Mouse (Mus musculus): ENCODE measurements around the gene Rpl23.
"Not testable (repeated sequence)": the region's sequence is repeated elsewhere in the genome, so short reads cannot be mapped to it uniquely, and the experiment has no call there.

The Rpl23 gene

DNA sequence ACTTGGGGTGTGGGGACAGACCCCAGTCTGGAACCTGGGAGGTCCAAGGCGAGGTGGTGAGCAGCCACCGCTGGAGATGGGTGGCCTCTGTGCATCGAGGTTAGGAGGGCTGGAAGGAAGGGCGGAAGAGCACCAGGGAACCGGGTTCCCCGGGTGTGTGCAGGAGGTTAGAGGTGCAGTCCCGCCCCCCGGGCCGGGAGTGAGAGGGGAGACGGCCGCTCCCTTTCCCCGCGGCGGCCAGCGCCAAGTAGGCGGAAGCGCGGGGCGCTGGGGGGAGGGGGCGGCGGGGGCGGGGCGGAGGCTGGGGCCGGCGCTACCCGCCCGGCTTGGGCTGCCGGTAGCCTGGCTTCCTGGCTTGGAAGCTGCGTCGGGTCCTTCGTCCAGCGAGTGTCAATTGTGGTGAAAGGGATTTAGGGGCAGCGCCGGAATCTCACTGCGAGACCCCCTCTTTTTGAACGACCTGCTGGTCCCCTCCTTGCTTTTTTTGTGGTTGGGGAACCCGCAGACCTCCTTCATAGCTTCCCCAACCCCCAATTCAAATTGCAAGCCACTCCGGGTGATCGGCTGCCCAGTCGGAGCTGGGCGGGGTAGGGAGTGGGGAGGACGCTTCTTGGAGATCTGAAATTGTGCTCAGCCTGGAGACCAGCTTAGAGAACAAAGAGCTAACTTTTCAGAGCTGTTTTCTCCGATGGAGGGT is 17.9 kb upstream of the Rpl23 start:
- peak; percentile 75 to 80 for DNase-seq (ENCODE audit: low spot score in 2 of 2)

DNA sequence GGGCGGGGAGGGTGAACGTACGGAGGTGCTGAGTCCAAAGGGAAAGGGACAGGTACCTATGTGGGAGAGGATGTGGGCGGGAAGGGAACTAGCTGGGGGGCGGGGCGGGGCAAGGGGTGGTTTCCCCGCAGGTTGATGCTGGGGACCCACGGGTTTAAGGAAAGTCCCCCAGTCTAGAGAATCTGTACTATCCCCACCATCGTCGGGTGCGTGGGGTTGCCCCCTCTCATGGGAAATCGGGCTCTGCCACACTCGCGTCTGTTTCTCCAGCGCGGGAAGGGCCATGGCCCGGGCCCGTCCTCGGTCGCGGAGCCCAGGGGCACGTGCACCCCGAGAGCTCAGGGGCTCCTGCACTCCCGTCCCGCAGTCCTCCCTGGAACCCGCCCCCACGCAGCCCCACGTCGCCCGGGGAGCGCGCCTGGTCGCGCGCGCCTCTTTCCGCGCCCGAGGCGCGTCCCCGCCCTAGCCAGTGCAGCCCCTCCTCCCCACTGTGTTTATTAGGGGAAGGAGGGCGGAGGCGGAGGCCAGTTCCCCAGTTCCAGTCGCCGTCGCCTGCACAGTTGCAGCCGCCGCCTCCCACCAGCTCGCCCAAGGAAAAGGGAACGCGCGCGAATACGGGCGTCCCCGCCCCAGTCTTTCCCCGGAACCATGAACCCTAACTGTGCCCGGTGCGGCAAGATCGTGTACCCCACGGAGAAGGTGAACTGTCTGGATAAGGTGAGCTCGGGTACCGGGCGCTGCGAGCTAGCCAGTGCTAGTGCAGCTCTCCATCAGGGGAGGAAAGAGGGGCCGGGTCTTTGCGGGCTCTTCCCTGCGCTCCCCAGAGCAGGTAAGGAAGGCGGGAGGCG is 17.1 kb upstream of the Rpl23 start:
- DNase-seq (ENCODE audit: low spot score in 2 of 2) = peak; percentile 86 to 89

DNA sequence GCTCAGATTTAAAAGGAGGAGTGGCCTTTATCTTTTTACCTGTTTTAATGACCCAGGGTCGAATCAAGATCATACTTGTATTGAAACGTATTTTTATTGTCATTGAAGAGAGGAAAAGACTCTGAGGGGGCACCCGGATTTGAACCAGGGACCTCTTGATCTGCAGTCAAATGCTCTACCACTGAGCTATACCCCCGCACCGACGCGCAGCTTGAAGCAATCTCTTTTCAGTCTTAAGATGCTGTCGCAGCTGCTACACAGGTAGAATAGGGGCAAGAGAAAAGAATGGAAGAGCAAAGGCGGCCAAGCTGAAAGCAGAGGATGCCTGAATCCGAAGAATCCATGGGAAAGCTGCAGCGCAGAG is 16.5 kb upstream of the Rpl23 start, which contains the start of gene Lasp1:
Gene Lasp1, plus strand, starts transcription at position 219 of the 364 bp plus-strand sequence.
- DNase-seq (ENCODE audit: low spot score in 2 of 2) = peak; percentile 78 to 87

DNA sequence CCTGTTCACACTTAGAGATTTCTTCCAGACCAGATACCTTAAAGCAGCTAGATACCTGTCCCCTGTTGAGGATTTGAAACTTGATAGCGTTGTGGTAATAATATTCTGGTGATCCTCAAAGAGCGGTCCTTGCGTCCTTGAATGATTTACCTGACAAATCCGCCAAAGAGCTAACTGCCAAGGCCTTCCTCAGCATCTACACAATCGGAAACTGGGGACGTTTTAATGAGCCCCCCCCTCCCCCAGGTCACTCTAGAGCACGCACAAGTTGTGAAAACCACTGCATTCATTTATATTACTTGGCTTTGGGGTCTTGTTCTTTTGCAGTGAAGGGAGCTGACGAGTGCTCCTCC is 15.8 kb upstream of the Rpl23 start:
- DNase-seq (ENCODE audit: low spot score in 2 of 2) = no peak

DNA sequence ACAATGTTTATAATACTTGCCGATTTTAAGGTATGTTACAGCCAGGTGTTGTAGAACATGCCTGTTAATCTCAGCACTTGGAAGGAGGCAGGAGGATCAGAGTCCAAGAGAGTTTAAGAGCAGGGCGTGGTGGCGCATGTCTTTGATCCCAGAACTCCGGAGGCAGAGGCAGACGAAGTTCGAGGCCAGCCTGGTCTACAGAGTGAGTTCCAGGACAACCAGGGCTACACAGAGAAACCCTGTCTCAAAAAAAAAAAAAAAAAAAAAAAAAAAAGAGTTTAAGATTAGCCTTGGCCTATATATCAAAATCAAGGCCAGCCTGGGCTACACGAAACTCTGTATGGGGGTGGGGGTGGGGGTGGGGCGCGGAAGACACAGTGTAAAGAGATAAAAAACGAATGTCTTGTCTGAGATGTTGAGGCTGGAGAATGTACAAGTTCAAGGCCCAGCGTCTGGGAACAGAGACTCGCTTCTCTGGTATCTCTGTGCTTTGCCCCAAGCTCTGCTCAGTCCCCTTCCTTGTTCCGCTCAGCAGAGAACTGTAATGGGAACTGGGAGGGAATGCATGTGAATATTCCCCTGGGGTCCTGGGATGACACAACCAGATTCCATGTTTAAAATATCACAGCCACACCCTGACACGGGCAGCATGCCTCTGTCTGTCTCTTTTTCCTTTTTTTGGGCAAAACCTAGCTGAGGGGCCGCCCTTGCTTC is 15.3 kb upstream of the Rpl23 start:
- no peak for DNase-seq (ENCODE audit: low spot score in 2 of 2)

DNA sequence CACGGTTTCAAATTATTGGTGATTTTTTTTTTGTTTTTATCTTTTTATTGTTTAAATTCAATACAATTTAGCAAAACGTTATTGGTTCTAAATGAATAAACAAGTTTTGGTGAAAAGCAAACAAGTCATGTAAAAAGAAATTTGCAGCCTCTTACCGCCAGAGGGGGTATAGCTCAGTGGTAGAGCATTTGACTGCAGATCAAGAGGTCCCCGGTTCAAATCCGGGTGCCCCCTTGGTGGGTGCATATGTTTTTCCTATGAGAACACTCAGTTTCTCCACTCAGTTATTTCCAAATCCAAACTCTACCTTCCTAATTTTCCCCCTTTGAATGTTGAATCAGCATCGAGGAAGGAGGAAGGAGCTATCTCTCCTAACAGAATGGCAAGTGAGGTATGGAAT is 14.7 kb upstream of the Rpl23 start:
- DNase-seq (ENCODE audit: low spot score in 2 of 2) = no peak

DNA sequence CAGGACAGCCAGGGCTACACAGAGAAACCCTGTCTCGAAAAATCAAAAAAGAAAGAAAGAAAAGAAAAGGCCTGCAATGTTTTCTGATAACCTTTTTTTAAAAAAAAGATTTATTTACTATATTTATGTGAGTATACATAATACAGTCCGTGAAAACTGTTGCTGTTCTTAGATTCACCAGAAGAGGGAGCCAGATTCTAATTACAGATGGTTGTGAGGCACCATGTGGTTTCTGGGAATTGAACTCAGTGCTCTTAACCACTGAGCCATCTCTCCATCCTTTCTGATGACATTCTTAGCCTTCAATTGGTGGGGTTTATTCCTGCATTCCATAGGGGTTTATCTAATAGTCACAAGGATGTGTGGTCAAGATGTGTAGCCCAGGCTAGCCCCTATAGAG is 10.9 kb upstream of the Rpl23 start:
- DNase-seq (ENCODE audit: low spot score in 2 of 2) = no peak

DNA sequence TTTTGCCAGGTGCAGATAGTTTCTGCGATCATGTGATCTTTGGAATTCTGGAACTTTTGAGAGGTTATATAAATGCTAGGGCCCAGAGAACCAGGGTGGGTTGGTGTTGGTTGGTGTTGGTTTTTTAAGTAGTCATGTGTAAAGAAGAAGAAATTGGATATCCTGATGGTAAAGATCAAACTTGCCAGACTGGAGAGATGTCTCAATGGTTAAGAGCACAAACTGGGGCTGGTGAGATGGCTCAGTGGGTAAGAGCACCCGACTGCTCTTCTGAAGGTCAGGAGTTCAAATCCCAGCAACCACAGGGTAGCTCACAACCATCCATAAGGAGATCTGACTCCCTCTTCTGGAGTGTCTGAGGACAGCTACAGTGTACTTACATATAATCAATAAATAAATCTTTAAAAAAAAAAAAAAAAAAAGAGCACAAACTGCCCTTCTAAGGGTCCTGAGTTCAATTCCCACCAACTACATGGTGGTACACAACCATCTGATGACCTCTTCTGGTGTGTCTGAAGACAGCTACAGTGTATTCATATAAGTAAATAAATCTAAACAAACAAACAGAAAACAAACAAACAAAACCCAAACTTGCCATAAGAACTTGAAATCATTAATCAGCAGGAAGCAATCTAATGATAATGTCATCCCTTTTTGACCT is 8.7 kb upstream of the Rpl23 start:
- not testable (repeated sequence) for DNase-seq (ENCODE audit: low spot score in 2 of 2)

DNA sequence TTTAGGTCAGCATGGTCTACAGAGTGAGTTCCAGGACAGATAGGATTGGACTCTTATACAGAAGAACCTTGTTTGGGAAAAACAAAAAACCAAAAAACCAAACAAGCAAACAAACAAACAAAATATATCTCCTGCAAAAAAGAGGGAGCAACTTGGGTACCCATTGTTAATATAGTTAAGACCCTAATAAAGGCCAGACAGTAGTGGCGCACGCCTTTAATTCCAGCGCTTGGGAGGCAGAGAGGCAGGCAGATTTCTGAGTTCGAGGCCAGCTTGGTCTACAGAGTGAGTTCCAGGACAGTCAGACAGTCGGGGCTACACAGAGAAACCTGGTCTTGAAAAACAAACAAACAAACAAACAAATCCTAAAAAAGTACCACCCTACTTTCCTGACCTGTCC is 7.5 kb upstream of the Rpl23 start:
- DNase-seq (ENCODE audit: low spot score in 2 of 2) = no peak

DNA sequence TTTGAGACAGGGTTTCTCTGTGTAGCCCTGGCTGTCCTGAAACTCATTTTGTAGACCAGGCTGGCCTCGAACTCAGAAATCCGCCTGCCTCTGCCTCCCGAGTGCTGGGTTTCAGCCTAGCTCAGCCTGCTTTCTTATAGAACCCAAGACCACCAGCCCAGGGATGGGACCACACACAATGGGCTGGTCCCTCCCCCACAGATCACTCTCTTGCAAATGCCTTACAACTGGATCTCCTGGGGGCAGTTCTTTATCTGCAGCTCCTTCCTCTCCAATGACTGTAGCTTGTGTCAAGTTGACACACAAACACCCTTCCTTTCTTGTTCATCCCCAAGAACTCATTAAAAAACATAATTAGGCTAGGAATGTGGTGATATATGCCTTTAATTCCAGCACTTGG is 5.7 kb upstream of the Rpl23 start:
- DNase-seq (ENCODE audit: low spot score in 2 of 2) = no peak

DNA sequence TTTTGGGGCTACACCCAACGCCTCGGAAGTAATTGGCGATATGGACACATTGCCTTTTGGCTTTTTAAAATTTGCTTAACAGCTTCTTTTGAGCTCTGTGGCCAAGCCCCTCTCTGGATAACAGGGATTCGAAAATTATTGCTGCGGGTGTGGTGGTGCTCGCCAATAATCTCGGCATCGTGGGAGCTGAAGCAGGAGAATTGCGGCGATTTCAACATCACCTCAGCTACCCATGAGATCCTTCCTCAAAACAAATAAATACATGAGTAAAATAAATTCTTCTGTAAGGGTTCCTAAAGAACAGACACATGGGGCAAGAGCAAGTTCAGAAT is 293 bp upstream of the Rpl23 start:
- DNase-seq (ENCODE audit: low spot score in 2 of 2) = no peak

DNA sequence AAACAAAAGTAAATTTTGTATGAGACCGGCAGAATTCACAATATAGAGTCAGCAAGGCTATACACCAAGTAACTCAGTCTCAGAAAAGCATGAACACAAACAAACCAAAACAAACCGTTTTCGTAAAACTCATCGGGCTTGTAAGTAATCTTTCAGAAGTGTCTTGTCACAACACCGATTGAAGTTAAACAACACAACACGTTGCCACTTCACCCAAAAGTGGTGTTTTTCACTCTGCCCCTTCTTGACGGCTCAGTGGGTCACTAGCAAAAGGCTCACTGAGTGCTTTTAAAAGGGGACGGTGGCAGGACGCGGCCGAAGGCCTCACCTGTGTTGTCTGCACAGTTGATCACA is 782 bp downstream of the Rpl23 start:
- DNase-seq (ENCODE audit: low spot score in 2 of 2) = no peak

DNA sequence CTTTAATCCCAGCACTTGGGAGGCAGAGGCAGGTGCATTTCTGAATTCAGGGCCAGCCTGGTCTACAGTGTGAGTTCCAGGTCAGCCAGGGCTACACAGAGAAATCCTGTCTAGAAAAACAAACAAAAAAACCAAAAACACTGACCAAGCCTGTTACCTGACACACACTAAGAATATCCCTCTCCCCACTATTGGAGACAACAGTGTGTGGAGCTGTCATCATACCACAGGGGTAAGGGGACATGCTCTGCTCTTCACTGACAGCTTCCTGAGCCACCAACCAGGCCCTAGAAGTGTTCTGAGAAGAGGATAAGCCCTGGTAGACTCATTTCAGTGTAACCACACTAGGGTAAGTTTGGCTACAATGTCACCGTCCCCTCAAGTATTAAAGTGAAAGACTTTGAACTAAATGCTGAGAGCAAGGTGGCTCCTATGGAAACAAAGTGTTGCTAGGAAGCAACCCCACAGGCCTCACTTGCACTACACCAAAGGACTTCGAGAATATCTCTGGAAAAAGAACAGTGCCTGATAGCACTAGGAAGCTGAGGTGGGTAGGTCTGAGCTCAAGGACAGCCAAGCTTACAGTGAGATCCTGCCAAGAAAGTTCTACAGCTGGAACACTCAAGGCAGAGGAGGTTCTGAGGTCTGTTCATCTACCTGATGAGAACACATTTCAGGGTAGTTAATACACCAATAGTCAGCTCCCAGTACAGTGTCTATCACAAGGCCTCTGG is 2.1 kb downstream of the Rpl23 start:
- DNase-seq (ENCODE audit: low spot score in 2 of 2) = no peak

DNA sequence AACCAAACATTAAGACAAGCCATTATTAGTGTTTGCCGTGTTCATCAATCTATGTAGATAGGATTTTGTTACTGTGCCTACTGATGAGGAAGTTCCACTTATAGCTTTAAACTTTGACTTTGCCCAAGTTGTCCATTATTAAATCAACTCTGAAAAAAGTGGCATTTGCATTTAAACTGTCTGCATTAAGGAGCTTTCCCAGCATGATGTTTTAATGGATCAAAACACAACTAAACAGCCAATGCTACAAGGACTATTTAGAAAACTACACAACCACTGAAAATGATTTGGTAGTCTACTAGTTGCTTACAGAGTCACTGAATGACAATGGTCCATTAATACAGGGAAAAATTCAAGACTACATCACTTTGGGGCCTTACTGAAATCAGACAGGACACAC is 3.3 kb downstream of the Rpl23 start:
- DNase-seq (ENCODE audit: low spot score in 2 of 2) = no peak

DNA sequence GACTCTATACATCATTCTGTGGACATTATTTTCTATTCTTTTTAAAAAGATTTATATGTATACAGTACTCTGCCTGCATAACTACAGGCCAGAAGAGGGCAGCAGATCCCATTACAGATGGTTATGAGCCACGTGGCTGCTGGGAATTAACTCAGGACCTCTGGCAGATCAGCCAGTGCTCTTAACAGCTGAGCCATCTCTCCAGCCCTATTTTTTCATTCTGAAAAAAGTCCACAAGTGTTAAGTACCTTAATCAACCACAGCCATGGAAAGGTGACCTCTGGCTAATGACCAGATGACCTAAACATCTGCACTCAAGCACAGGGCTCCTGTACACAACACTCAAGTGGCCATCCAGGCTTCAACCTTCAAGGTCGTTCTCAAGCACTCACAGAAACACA is 5.1 kb downstream of the Rpl23 start:
- DNase-seq (ENCODE audit: low spot score in 2 of 2) = no peak

DNA sequence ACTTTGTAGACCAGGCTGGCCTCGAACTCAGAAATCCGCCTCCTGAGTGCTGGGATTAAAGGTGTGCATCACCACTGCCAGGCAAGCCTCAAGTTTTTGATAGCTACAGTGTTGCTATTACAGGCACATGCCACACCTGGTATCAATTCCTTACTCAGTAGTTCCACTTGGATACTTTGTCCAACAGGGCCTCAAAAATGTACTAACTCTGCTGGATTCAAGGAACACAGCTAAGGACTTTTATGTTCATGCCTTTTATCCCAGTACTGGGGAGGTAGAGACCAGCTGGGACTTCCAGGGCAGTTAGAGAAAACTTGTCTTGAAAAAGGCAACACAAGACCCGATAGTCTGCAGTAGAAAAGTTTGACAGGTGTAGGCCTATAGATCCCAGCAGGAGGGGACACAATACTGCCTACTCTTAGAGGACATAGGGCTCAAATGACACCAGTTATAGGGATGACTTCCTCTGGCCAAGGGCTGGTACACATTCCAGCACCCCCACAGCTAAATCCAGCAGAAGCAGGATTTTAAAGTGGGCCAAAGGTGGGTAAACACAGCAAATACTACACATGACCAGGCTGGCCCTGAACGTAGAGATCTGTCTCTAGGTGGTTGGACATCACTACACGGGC is 5.6 kb downstream of the Rpl23 start:
- no peak for DNase-seq (ENCODE audit: low spot score in 2 of 2)

DNA sequence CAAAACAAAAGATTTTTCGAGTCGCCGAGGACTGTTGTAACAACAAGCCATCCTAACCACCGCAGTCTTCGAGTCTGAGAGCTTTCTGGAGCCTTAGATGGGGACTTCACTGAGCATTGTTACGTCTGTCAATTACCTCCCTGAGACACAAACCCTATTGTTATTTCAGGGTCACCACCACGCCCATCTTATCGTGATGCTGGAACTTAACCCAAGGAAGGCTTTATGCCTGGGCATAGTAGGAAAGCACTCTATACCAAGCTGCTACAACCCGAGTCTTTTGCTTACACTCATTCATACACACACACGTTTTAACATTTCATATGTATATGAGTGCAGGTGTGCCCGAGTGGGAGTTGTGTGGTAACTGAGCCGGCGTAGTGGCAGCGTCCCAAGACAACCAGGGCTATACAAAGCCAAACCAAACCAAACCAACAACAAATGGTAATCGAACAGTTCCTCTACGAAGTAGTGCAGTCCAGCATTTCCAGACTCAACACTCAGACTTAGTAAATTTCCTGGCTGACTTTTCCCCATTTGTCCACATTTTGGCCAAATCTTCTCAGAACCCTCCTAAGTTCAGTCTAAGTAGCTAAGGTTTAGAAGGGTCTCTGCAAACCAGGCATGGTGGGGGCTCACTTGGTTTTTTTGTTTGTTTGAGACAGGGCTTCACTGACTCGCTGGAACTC is 6.3 kb downstream of the Rpl23 start, which contains the start of gene 1700001P01Rik:
Gene 1700001P01Rik, minus strand, starts transcription at position 111 of the 689 bp plus-strand sequence.
- no peak for DNase-seq (ENCODE audit: low spot score in 2 of 2)

DNA sequence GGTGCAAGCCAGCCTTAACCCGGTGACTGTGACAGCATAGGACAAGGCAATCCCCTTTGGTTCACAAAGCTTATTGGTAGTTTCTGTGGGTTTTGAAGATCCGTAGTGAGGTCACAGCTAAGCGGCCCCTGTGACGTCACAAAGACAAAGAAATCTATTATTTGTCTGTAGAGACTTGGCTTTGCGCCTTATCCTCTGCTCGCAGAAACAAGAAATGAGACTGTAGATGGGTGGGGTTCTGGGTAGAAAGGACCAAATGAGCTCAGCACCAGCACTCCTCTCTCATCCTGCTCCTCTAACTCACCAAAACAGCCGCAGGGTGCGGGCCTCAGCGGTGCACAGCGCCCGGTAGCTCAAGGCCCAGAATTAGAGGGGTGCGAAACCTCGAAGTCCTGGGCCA is 7.1 kb downstream of the Rpl23 start:
- DNase-seq (ENCODE audit: low spot score in 2 of 2) = no peak

DNA sequence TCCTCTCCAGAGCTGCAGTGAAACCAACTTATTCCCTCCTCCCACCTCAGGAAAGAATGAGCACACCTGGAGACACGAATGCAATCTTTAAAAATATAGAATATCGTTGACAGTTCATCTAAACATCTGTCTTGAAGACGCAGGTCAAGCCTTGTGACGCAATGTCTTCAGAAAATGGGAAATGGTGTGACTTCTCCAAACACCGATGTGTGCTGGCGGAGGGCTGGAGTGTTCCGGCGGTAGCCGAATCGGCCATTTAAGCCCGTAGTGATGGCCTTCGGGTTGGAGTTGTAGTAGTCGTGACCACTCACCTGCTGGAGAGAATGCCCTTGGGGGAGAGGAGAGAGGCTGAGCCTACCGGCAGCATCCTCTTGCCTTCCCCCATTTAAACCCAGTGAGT is 10.8 kb downstream of the Rpl23 start:
- no peak for DNase-seq (ENCODE audit: low spot score in 2 of 2)

DNA sequence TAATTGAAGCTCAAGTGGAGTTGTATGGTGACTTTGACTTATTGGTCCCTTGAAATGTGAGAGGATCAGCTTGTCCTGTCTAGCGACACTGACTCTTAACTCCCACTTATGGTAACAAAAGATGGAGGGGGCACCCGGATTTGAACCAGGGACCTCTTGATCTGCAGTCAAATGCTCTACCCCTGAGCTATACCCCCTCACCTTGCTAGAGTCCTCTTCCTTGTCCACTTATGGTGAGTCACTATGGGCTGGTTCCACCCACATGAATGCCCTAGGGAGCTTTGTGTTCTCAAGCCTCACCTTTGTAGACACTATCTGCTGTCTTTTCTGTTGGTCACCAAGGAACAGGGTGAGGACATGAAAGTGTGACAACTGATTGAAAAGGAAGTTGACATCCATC is 12.5 kb downstream of the Rpl23 start:
- DNase-seq (ENCODE audit: low spot score in 2 of 2) = peak; percentile 72 to 74

All from urinary bladder, adult 18-20 months (tissue).